Mouse (Mus musculus) retina, postnatal 7 days (tissue): ENCODE data around the gene Entpd1.

ENCODE experiments used
- DNase-seq: peaks from one replicate; pipeline ENCODE4 v3.0.0-alpha.2; 2012; ENCODE audit warnings: low read depth, low spot score

The Entpd1 gene

DNA sequence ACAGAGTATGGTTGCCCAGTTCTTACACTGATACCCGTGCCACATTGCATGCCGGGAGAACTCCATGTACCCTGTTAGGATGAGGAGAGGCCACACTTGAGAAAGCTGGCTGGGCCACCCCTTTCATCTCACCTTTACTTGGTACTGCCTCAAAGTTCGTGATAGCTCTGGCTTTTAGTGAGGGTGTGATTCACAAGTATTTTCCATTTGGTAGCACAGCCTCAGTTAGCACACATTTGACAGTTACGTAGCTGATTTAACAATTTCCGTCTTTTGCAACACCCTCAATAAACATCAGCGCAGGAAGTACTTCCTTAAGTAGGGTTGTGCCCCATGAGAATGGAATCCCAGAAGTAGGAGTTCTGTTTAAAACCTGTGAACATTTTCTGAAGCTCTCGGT lies 53.6 kb downstream of the Entpd1 start:
- no peak for DNase-seq

DNA sequence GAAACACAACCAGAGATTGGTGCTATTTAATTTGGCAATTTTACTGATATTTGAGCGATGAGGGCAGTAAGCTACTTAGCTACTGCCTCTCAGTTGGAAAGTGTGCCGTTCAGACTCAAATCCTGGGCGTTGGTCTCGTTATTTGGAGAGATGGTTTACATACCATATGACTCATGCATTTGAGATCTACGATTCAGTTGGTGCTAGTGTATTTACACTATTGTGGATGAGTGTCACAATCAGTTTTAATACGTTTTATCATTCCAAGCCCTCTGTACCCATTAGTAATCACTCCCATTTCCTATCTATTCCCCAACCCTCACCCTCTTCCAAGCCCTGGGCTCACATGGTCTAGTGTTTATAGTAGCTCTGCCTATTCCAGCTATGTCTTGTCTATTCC lies 54.9 kb downstream of the Entpd1 start:
- no peak for DNase-seq

DNA sequence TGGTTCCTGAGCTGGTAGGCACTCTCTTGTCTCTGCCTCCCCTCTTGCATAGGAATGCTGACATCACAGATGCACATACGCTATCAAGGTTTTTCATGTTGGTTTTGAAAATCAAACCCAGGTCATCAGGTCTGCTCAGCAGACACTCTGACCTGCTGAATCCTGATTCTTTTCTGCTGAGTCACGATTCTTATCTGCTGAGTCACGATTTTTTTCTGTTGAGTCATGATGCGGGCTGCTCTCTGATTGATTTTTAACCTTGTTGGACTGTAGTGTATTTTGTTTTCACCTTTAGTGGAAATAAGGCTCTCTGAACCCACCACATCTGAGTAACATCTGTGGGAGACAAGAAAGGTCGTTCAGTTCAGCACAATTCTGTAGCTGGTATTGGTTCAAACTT lies 63.2 kb downstream of the Entpd1 start:
- no peak for DNase-seq

DNA sequence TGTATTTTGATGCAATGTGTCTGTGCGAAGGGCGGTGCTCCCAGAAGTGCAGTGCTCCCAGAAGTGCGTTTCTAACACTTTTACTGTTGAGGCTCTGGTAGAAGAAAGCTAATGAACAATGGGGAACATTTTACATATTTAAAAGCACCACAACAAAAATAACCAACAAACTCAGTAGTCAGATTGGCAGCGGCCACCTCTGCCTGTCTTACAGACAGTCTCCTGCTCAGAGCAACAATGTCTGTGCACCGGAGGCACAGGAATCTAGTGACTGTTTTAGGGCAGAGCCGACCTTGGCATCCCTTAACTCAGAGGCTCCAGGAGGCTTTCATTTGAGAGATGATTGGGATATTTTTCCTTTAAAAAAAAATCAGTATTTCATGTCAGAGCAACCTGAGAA lies 65.9 kb downstream of the Entpd1 start:
- no peak for DNase-seq

DNA sequence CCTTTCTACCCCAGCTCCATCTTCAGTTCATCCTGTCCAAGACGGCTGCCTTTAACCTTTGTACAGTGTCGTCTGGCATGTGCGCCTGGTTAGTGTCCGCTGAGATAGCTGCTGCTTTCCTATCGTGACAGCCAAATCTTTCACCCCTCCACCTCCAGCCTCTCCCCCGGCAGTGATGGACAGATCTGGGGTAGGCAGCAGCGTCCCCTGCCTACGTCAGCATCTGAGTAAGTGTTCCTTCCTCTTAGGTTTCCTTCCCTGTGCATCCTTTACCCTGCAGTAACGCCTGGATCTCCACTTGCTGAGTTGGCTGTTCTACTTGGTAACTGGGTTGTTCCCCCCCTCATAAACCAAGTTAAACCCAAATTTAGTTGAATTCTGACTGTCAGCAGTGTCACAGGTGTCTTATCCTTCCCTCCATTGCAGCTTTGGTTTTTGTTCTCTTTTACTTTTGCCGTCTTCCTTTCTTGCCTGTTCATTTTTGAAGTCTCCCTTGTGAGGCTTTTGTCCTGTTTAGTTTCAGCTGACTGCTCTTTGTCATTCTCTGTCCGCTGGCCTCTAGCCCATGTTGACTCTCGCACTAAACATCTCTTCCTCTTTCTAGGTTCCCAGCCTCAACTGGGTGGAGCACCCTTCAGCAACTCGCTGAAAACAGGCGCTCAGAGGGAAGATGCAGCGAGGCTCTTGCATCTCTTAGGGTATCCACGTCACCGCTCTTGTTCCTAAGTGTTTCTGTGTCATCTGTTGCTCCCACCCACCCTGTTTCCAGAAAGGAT lies 66.6 kb downstream of the Entpd1 start:
- DNase-seq, result no peak

DNA sequence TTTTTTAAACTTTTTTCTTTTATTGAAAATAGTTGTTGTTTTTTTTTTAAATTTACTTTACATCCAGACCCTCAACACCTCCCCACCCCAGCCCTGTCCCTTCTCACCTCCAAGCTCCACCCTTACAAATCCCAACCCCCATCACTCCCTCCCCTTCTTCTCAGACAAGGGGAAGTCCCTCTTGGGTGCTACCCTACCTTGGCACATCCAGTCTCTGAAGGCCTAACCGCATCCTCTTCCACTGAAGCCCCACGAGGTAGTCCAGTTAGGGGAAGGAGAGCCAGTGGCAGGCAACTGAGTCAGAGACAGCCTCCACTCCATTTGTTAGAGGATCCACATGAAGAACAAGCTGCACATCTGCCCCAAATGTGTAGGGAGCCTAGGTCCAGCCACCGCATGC lies 67.5 kb downstream of the Entpd1 start:
- DNase-seq, result no peak

DNA sequence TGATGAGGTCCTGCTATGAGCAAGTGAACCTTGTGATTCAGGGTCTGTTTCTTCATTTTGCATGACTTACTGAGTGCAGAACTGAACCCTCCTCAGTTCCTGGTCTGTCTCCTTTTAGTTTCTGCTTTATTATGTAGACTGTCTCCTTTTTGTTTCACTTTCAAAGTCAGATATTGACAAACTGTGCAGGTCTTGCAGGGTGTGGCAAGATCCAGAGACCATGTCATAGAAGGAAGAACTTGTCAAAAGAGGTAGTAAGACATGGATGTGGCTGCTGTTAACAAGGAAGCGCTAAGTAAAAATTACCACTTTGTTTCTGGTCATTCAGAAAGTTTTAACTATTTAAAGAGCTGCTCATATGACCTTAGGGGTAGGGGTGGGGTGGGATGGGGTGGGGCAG lies 72.0 kb downstream of the Entpd1 start:
- DNase-seq, result no peak

DNA sequence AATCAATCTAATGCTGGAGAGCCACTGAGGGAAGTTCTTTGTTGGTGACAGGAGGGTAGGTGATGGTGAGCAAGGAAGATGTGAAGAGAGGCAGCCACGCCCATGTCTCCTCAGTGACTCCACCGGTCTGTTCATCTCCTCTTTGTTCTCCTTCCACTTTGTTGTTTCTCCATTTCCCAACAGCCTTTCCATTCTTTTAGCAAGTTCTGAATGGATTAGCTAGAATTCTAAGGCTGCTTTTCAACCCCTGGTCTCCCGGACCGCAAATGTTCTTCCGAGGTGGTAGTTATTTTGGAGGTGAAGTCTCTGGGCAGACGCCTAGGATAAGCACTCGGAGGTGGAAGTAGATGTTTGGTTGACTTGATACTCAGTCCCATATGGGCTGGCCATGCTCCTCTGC lies 72.4 kb downstream of the Entpd1 start:
- no peak for DNase-seq

DNA sequence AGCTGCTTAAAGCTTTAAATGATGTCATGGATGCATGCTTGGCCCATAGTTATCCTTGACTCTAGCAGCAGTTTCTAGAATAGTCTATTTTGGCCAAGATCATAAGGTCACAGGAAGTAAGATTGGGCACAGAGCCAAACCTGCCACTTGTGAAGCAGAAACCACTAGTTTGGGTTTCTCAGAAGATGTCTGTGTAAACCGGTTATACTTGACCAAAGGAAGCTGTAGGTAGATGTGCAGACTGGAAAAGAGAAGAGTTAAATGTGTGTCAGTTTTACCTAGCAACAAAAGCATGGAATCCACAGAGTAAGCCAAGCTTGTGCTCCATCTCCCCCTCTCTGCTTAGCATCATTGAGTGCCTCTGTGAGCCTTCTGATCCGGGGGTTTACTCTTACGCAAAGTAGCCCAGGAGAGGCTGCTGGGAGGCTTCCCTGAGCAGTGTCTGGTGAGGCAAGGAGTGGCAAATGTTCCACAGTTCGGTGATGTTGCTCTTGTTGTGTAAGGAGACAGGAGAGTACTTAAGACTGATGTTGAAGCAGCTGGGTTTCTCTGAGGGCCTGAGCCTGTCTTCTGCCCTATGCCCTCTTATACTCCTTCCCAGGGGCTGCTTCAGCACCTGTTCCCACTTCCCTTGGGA lies 75.2 kb downstream of the Entpd1 start:
- DNase-seq, result no peak

DNA sequence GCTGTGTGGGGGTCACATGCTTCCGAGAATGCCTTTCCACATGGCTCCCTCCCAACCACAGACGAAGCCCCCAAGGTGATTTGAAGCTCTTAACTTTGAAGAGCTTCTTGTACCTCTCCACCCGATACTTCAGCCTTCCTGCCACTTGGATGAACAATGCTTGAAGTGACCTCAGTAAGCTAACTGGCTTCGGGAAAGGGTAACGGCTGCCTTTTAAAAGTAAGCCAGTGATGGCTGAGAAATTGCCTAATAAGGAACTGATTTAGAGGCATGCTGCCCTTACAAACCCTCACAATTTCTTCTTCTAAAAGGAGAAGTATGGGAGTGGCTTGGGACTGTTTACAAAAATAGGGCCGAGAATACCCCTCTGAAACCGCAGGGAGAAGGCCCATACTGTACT lies 81.0 kb downstream of the Entpd1 start:
- DNase-seq, result no peak

DNA sequence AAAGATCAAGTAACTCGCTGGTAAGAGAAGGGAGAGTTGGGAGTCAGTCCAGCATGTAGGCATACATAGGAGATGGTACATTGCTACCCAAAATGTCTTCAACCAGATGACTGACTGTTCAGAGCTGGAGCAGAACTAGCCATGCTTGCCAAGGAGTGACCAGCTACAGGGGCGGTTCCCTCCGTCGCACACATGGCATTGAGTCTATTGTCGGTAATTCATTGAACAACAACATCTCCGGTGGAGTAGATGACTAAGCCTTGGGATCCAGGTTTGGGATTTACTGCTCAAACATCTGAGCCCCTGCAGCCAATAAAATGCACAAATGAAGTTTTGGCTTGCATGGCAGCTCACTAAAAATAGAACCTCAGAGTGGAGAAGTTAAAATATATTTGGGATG lies 84.0 kb downstream of the Entpd1 start:
- DNase-seq, result no peak

DNA sequence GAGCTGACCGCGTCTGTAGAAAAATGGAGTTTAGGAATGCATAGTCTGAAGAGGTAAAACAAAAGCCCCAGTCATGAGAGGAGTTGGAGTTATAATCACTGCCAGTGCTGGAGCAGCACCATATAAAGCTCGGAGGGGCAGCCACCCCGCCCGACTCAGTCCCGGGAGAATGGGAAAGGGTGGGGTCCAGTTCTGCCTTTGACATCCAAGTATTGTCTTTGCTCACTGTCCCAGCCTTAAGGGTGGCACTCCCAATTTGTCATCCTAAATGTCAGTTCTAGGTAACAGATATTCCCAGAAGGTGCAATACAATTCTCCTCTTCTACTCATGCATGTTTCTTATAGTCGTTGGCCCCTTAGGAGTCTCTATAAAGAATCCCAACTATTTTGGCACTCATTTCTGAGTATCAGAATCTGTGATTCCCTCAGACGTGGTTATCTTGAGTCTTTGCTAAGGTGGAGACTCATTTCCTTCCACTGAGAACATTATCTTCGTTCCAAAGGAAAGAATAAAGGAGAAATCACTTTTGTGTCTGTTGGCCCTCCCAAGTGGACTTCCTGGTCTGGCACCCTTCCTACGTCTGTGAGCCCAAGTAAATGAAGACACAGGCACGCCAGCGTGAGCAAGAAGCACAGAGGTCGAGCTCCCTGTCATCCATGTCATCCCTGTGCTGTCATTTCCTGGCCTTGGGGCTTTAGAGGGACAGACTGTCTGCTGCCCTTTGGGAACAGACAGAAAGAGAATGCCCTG lies 86.1 kb downstream of the Entpd1 start:
- no peak for DNase-seq

DNA sequence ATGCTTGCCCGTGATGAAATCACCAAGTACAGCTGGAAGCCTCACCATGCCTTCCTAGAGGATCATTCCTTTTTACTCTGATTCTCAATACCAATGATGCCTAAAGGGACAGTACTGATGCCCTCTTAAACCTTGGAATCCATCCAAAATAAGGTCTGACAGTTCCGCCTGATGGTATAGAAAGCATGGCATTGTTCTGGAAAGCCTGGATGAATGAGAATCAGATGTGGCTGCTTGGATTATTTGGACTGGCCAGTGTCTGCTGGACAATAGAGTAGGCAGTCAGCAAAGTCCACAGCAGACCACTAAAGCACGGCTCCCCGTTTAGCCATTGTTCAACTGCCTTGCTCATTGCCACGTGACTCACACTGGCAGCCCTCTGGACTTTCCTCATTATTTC lies 87.7 kb downstream of the Entpd1 start:
- no peak for DNase-seq

DNA sequence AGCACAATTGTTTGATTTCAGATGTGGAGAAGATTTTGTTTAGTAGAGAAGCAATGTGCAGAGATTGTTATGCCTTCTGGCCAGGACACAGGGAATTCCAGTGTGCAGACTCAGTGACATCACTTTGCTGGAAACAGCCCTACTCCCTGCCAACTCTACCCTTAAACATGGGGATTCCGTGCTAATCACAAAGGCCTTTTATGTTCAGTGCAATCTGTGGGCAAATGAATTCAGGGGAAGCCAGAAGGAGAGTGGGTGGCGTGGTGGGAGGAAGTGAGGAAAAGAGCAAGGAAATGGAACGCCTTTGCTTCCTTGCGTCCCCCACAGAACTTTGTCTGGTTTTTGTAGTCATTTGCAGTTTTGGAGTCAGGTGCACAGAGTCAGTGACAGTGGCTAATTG lies 90.2 kb downstream of the Entpd1 start:
- DNase-seq, result no peak

DNA sequence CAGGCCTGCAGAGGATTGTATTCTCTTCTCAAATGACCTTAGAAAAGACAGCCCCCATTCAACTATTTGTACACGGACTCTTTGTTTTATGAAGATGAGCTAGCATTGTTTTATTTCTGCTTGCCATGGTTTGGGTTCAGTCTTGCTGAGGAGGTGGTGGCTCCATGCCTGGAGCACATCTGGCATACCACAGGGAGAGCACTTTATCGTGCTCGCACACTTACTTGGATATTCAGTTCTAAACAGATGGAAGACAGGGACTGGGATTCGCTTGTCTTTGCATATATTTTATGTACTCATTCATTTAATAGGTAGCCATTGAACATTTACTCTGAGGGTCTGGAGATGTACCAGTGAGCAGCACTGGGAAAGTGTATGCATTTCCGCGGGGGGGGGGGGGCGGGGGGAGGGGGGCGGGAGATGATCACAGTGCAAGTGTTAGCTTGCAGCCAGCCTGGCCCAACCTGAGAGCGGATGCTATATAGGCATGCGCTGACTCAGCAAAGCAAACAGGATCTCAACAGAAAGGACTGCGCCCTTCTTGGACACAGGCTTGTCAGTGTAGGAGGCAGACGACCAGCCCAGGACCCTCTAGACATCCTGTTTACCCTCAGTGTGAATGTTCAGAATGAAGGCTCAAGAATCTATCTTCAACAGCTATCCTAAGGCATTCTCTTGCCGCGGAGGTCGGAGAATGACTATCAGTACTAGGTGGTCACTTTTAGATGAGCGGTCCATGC lies 100.9 kb downstream of the Entpd1 start:
- no peak for DNase-seq

DNA sequence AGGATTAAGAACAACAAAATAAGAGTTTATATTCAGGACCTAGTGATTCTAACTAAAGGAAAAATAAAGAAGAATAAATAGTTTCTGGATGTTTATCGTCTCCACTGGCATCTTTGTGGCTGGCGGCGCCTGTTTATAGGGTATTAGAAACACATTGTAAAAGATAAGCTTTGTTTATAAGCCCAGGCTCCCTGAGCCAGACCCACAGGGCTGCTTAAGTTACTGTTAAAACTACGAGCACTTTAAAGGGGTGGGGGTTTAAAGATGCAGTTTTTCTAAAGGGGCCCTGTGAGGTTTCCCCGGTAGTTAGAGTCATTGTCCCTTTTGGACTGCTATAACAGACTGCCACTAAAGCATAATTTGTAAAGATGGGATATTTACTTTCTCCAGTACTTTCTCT lies 102.5 kb downstream of the Entpd1 start:
- no peak for DNase-seq

DNA sequence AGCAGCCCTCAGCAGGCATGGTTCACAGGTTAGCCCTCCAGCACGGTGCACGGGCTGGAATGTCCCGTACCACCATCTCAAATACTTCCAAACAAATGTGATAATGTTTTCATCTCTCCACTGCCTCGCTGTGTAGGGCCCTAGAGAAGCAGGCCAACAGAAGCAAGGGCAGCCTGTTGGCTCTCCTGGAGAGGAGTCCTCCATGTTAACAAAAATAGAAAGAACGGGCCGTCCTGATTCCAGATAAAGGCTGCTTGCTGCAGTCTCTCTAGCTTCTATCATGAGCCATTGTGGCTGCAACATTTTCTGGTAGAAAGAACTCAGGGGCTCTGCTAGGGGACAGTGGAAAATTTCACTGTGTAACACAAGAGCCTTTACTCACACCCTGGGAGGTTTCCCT lies 104.8 kb downstream of the Entpd1 start:
- DNase-seq, result no peak

DNA sequence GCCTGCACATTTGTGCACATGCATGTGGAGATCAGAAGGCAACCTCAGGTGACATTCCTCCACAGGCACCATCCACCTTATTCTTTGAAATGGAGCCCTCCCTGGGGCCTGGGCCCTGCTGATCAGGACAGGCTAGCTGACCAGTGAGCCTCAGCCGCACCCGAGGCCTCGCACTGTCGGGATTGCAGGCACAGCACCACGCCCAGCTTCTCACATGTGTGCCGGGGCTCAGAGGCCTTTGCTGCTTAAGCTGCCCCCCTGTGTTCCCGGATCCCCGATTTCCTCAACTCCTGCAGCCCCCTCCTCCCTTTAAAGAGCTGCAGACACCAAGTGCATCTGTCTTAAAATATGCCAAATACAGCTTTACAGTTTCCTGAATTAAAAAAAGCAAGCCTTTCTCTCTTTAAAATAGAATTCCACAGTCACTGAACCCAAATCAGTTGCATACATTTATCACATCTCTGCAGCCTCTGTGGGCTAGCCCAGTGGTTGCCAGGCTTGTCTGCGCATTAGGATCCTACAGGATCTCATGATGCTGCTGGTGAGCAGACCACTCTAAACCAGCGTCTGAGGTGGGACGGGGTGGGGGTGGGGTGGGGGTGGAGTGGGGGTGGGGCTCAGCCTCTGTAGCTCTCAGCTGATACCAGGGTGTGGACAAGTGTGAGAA lies 107.4 kb downstream of the Entpd1 start:
- no peak for DNase-seq

DNA sequence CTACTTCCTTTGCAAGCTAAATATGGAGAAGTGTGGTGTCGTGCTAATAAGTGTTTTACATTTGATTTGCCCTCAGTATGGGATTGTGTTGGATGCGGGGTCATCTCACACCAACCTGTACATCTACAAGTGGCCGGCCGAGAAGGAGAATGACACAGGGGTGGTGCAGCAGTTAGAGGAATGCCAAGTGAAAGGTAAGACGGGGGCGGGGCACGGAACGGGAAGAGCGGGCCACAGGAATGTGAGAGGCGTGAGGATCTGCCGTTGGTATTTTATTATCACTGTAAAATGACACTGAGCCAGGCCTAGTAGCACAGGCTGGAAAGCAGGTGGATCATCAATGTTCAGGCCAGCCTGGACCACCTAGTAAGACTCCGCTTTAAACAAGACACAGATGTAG lies 108.2 kb downstream of the Entpd1 start:
- no peak for DNase-seq

DNA sequence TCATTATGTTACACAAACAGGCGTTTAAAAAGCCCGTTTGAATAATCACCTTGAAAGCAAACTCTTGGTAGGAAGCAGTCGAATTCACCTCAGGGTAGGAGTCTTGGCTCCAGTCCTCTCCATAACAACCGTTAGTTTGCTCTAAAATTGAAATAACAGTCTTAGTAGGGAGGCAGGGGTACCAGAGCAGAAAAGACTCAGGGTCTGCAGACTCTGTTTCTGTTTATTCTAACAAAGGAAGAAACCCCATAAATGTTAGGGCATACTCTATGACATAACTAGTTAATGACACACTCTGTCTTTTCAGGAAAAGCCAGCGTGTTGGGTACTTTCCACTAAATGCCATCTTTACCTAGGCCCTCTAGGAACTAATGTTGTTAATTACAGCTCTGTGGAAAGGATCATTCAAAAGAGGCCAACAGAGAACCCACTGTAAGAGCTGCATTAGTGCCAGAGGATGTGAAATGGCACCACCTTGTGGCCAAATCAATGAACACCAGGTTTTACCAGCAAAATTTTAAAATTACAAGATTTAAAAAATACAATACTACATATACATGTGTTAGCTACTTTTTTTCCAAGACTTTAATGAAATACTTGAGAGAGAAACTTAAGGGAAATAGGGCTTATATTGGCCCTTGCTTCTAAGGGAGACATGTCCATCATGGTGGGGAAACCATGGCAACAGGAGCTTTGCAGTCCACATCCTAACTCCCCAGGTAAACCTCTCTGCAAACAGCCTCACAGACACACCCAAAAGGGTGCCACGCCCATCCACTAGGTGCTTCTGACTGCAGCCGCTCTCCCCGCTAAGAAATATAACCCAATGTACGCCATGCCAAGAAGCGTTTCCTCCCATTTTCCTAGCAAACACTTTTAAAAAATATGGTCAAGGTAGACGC lies 110.2 kb downstream of the Entpd1 start:
- peak; percentile 42 for DNase-seq

DNA sequence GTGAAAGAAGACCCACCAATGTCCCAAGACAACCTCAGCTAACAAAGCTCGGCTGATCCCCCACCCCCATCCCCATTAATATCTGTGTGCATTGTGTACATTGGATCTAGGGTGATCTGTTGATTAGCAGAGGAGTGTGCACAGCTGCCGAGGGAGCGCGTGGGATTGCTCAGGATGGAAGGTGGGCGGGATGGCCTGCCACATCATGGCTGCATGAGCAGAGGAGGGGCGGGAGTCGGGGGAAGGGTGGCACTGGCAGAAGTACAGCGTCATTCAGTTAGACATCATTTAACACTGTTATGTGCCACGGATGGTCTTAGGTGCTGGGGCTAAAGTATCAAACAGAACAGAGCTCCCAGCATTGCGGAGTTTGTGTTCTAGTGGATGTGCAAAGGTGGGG lies 111.3 kb downstream of the Entpd1 start:
- DNase-seq, result no peak
